Mouse (Mus musculus) mouse trophoblast stem cell (cell line): Measurements from ENCODE around the gene Vmn1r198.
"Not testable (repeated sequence)": the region's sequence is repeated elsewhere in the genome, so short reads cannot be mapped to it uniquely, and the experiment has no call there.

Experiments
- in situ Hi-C, 2 experiments: fragments of 300-500 bp; cut with MseI, MboI; formaldehyde crosslinking; loops; 2 replicates in 1 of 2; 3 replicates in 1 of 2; pipeline ENCODE4 v1.15.1; 2025

Vmn1r198 gene

DNA sequence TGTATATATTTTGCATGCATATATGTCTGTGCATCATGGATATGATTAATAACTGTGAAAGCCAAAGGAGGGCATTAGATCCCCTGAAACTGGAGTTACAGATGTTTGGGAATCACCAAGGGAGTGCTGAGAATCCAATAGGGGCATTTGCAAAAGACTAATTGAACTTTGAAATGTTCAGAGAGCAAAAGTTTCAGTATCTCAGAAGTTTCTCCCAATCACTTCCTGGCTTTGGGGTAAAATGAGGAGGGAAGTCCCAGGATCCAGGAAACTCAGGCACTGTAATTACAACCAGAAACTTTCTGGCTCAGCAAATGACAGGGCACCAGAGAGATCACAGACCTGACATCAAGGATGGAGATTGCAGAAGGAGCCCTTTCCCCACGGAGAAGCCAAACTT, at the start of gene Vmn1r198:
Vmn1r198 (plus strand) TSS at position 301 of the 400 bp plus-strand sequence.
- in situ Hi-C loops: no loop called here

DNA sequence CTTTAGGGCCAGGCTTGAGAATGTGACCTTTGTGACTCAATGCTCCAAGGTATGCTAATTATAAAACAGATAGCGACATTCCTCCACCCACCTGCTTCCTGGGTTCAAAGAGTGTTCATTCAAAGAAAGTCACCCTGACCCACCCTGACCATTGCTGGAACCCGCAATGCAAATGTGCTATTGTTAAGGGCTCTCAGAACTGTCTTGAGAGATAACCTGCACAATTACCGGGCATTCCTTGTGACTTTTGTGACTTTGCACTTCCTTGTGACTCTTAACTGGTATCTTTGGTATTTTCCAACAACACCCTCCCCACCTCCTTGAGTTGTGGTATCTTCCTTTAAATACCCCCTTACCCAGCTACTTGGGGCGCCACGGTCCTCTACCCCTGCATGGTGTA, 42.1 kb upstream of the Vmn1r198 start:
- in situ Hi-C loops: not testable (repeated sequence)

DNA sequence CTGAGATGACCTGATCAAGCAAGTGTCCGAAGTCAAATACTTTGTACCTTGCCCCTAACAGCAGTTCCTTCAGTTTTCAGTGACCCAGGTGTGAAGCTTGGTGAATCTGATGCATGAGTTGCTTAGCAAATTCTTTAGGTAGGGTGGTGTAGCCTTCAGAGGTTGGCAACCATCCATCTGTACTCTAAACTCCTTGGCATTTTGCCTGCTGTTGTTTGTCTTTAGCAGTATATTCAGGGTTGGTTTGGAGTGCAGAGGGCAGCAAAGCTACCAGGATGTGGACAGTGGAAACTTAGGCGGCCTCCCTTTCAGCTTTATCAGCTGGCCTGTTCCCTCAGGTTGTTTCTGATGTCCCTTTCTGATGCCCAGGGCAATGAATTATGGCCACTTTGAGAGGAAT, 34.8 kb upstream of the Vmn1r198 start:
- in situ Hi-C loops: no loop called here

DNA sequence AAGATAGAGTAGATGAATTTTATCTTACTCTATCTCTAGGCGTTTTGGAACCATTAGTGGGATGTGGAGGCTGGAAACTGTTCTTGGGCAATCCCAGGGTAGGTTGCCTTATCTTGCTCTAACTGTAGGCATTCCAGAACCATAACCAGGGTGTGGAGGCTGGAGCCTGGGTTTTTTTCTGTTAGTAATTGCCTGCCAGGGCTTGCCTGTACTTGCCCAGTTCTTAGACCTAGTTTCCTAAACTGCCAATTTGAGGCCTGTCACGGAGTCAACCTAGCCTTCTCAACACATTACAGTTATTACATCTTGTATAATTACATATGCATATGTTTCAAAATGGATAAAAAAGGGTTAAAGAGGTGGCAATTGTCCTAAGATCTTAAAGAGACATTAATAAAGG, 32.8 kb upstream of the Vmn1r198 start:
- in situ Hi-C loops: no loop called here

DNA sequence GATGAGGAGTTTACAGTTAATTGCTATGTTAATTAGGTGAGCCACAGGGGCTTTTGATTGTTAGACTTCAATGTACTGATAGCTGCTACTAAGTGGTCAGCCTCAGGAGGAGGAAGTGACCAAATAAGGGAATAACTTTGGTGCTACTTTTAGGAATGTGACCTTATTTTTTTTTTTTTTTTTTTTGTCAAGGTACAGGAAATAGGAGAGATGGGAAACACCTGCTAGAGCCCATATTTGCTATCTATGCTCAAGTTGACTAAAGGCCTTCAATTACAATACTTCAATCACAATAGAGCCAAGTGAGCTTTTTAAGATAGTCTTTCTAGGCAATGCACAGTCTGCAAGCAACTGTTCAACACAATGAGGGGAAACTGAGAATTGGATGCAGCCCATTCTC, 30.1 kb upstream of the Vmn1r198 start:
- in situ Hi-C loops: no loop called here

DNA sequence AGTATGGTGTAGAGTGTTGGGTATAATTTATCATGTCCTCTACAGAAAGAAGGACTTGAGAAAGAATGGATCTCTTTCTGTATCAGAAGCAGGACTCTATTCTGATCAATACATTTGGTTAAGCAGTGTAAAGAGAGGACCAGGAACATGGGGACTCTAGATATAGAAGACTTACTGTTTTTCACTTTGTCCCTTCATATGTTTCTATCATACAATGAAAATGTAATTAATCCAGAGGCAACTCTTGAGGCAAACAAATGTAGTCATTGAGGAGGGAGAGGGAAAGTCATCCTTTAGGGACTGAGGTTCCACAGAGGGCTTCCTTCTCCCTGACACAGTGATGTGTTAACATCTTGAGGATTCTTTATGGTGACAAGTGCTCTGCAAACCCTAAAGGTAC, 25.9 kb upstream of the Vmn1r198 start, which contains the start of gene Vmn1r197:
Vmn1r197 (plus strand) TSS at position 301 of the 400 bp plus-strand sequence.
- in situ Hi-C loops: no loop called here

DNA sequence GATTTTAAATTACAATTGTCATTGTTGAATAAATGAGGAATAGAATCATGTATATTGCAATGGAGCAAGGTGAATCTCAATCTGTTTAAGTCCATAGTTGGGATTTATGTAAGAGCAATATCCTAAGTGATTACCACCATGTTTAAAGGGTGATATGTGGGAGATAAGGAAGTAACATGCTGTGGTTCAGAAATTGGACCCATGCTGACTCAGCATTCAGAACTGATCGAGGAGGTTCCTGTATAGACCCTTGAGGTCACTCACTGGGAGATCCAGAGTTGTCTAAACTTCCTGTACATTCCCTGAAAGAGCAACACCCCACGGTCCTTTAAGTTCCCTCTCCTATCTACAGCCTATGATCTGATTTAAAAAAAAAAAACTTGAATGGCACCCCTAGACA, 16.9 kb upstream of the Vmn1r198 start:
- in situ Hi-C loops: no loop called here

DNA sequence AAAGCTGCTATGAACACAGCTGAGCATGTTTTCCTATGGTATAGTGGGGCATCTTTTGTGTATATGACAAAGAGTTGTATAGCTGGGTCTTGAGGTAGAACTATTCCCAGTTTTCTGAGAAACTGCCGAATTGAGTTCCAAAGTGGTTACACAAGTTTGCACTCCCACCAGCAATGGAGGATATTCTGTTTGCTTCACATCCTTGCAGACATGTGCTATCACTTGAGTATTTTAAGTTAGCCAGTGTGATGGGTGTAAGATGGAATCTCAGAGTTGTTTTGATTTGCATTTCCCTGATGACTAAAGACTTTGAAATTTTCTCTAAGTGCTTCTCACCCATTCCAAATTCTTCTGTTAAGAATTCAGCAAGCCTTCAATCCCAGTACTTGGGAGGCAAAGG, 14.6 kb upstream of the Vmn1r198 start:
- in situ Hi-C loops: no loop called here

DNA sequence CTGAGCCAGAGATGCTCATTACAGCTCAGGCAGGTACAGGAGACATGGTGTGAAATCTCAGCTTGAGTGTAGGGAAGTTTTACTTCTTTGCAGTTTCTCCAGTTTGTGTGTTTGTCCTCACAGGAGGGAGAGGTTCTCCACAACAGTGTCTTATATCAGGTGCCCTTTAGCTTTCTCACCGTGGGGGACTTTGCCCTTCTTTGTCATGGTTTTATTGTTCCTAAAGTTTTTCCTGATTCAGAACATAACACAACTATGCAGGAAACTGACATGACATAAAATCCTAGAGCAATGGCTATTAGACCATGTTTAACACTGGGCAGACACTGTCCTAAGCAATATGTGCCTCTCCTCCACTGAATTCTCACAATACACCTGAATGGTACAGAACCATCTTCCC, 649 bp downstream of the Vmn1r198 start:
- in situ Hi-C loops: no loop called here

DNA sequence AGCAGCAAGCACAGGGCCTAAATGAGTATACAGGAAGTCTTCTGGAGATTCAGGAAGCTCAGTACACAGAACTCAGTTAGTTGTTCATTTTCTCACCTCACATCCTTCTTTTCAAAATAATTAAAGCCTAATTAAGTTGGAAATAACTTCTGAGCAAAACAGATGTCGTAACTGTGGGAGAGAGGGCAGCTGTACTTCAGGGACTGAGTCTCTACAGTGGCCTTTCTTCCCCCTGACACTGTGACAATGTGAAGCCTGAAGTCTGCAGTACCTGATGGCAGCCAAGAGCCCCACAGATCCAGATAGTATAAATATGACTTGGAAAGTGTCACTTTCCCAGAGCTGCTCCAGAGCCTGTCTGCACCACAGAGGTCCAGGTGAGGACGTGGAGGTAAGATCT, 29.4 kb downstream of the Vmn1r198 start, which contains the start of gene Vmn1r199:
Vmn1r199 (plus strand) TSS at position 301 of the 400 bp plus-strand sequence.
- in situ Hi-C loops: no loop called here

DNA sequence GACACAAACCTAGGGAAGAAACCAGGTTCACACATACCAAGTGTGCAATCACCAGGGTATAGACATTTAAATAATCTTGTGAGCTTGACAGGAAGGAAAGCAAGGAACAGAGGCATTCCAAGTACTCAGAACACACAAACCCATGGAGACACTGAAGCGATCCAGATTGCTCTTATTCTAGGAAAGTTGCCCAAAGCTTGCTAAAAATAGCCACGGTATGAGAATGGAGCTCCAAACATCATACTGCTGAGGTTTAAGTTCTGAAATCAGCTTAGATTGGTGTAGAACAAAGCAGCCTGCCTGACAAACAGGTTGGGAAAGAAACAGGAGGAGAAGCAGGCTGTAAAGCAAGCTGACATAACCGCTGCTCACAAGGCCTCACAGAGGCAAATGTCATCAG, 31.0 kb downstream of the Vmn1r198 start:
- in situ Hi-C loops: not testable (repeated sequence)

DNA sequence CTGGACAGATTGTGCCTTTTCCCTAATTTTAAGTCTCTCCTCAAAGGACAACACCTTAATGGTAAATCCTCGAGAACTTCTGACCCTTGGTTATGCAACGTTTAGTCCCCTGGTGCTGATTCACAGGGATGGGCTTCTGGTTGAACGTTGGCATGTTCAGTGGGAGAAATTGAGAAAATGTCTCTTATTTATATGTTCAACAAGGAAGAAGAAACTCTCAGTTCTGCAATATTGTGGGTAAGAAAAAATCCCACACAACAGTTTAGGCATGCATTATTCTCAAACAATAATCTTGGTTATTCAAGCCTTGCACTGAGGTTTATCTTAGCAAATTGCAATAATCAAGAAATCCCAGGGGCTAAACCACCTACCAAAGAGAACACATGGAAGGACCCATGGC, 33.2 kb downstream of the Vmn1r198 start:
- in situ Hi-C loops: no loop called here

DNA sequence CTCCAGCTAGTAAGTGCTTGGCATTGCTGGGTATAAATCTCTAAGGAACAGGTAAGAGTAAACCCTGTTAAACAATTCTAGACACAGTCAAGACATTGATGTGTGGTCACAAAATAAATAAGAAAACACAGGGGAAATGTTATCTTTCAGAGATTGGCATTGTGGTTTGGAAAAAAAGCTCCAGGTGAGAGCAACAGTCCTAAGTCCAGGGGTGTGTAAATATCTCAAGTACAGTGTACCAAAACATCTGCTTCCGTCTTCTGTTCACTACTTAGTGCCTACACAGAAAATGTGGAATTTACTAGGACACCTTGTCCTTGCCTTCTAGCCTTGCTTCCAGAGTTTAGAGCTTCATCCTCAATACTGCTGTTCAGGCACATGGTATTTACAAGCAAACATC, 36.9 kb downstream of the Vmn1r198 start:
- in situ Hi-C loops: no loop called here

DNA sequence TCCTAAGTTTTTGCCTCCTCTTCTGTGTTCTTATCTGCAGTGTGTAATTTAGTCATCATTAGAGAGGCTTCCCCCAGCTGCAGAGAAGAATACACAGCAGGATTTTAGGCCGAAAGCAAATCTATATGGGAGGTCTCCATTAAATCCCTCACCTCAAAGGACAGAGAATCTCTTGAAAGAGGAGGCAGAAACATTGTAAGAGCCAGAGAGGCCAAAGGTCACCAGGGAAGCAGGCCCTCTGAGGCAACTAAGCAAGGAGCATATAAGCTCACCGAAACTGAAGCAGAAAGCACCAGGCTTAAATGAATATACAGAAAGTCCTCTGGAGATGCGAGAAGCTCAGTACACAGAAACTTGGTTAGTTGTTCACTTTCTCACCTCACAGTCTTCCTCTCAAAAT, 39.9 kb downstream of the Vmn1r198 start, which contains the start of gene Vmn1r200:
Vmn1r200 (plus strand) TSS at position 301 of the 400 bp plus-strand sequence.
- in situ Hi-C loops: no loop called here

DNA sequence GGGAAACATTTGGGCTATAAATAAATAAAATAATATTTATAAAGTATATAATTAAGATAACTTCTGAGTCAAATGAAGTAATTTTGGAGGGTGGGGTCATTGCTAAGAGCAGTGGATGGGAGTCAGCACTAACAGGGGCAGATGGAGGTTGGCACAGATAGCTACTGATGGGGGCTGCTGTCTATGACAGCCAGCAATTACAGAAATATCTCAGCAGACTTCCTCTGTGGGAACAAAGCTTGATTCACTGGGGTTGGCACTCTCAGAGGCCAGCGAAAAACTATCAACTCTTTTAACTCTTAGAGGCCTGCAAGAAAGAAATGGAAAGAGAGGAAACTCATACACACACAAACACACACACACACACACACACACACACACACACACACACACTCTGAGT, 52.8 kb downstream of the Vmn1r198 start:
- in situ Hi-C loops: no loop called here
